Mouse (Mus musculus): ENCODE measurements around the gene Mmd. TPM values are rescaled to one million over a fixed set of nuclear protein-coding genes. Genes with fewer than 3 reads are reported as not detected.
"Not testable (repeated sequence)": the region's sequence is repeated elsewhere in the genome, so short reads cannot be mapped to it uniquely, and the experiment has no call there.

The Mmd gene
- polyA plus RNA-seq, 1 experiment from 2014 or later, result 44.5 TPM

DNA sequence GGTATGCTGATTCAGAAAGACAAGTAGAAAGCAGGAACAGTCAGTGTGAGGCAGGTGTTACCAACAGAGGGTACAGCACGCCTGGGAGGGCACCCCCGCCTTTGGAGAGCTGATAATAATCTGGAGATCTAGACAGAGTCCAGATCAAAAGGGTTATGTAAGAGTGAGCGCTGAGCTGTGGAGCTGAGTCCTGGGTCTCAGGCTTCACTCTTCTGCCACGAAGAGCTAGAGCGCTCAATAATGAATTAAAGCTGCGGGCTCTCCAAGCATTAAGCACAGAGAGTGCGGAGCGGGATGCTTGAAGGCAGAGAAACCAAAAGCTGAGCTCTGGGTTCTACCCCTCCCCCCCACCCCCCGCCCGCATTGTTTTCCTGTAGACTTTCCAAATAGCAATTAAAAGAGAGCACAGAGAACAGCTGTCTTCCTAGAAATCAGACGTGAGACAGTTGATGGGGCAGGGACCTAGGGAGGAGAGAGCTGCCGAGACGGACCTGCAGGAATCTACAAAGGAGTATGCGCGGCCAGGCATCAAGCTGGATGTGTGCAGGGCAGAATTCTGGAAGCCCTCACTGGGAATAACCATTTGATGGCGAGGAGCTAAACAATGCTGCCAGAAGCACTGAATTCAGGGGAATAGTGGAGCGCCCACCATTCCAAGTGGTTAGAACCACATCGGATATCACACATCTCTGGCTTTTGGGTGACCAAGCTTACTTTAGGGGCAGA lies 20.3 kb downstream of the Mmd start:
- Histone ChIP-seq H3K36me3 (peaks cover 29% of the 10 kb centered on the region), H3K9ac (no peak overlapping the region)
- ATAC-seq (ENCODE audit: insufficient number of reproducible peaks, insufficient read depth, low FRiP score, low TSS enrichment), result 0 out of 2 replicates have a peak, but pooled peaks have one; percentile 36

DNA sequence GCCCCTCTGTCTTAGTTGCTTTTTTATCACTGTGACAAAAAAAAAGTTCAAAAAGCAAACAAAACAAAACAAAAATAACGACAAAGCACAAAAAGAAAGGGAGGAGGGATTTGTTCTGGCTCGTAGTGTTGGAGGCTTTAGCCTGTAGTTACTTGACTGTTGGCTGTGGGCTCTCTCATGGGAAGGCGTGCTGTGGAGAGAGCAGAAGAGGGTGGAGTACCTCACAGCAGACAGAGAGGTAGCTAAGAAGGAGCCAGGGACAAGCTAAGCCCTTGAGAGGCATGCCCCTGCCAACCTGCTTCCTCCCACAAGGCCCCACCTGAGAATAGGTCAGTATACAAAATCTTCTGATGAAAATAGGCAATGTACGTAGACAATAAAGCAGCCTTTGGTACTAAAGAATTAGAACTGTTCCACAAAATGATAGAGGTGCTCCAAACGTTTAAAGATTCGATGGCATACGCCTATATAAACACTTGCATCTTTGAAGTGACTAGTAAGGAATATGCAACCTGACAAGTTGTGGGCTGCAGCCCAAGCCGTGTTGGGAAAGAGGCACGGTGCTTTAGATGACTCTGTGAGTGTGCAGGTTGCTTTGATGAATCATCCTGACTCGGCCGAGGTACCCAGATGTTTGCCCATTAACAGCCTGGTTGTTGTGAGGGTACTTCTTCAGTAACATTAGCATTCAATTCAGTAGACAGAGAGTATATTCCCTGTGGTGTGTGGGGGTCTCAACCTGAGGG lies 21.0 kb downstream of the Mmd start:
- 86% methylated on average over 11 of the region's 11 CpGs for WGBS
- peaks cover 11% of the 10 kb centered on the region for H3K4me1 ChIP-seq
- no peak overlapping the region for H3K27ac ChIP-seq

More for the DNA sequence above, 20.3 kb downstream of the Mmd start:
- Histone ChIP-seq H3K9me3 (no peaks in the 10 kb centered on the region), H3K4me2 (replicated peaks) (no peak overlapping the region), H3K27me3 (no peaks in the 10 kb centered on the region), H3K27ac (no peak overlapping the region), H3K4me1 (peaks cover 11% of the 10 kb centered on the region), H3K4me3 (no peak overlapping the region)
- 39% methylated on average over 18 of the region's 18 CpGs for WGBS

DNA sequence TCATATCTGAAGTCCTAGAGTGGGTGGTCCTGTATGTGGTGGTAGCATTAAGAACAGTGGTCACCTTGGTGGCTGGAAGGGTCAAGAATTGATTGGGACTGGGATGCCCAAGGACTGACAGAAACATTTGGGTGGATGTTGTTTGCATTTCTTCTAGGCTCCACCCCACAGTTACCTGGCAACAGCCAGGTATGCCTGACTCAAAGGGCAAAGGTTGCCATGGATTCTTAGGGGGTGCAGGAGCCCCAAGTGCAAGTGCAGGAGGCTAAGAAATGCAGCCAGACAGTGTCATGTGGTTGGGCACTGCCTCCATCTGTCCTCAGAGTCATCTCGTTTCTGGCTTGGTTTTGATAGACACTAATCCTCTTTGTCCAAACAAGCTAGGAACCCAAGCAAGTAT lies 24.9 kb downstream of the Mmd start:
- H3K4me1 ChIP-seq, result peaks cover 4% of the 10 kb centered on the region; the same call in 1 of the 2 replicates
- no peak overlapping the region for H3K4me3 ChIP-seq
- H3K9ac ChIP-seq, result no peak overlapping the region
- H3K27ac ChIP-seq, result no peak overlapping the region
- WGBS, result 40% methylated on average over 1 of the region's 1 CpGs
- H3K4me2 ChIP-seq (replicated peaks), result no peak overlapping the region
- peaks cover 30% of the 10 kb centered on the region for H3K36me3 ChIP-seq
- no peaks in the 10 kb centered on the region for H3K9me3 ChIP-seq
- ATAC-seq (ENCODE audit: insufficient number of reproducible peaks, insufficient read depth, low FRiP score, low TSS enrichment), result no peak
- no peaks in the 10 kb centered on the region for H3K27me3 ChIP-seq

More for the DNA sequence above, 21.0 kb downstream of the Mmd start:
- Histone ChIP-seq H3K9ac (no peak overlapping the region), H3K36me3 (peaks cover 30% of the 10 kb centered on the region), H3K4me3 (no peak overlapping the region), H3K4me2 (replicated peaks) (no peak overlapping the region), H3K9me3 (no peaks in the 10 kb centered on the region), H3K27me3 (no peaks in the 10 kb centered on the region)
- ATAC-seq (ENCODE audit: insufficient number of reproducible peaks, insufficient read depth, low FRiP score, low TSS enrichment), result no peak

DNA sequence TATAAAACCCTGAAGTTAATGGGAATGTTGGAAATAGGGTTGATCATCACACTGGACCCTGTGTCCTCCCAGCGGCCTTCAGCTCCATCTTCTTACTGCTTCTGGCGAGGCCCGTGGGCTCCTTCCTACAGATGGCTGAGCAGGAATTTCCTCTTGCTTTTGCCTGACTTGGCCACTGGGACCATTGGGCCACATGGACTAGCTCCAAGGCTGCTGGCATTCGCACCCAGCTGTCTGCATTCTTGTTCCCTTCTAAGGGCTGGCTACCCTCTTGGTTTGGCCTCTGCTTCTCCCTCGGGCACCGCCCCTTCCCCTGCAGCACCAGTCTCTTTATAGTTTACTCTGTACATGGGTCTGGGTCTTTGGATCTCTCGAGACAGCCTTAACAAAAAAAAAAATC lies 26.4 kb downstream of the Mmd start:
- 85% methylated on average over 7 of the region's 7 CpGs for WGBS
- Histone ChIP-seq H3K27ac (no peak overlapping the region), H3K9me3 (no peaks in the 10 kb centered on the region), H3K36me3 (peaks cover 28% of the 10 kb centered on the region), H3K27me3 (no peaks in the 10 kb centered on the region), H3K4me1 (no peaks in the 10 kb centered on the region), H3K4me3 (no peak overlapping the region), H3K4me2 (replicated peaks) (no peak overlapping the region), H3K9ac (no peak overlapping the region)
- no peak for ATAC-seq (ENCODE audit: insufficient number of reproducible peaks, insufficient read depth, low FRiP score, low TSS enrichment)

DNA sequence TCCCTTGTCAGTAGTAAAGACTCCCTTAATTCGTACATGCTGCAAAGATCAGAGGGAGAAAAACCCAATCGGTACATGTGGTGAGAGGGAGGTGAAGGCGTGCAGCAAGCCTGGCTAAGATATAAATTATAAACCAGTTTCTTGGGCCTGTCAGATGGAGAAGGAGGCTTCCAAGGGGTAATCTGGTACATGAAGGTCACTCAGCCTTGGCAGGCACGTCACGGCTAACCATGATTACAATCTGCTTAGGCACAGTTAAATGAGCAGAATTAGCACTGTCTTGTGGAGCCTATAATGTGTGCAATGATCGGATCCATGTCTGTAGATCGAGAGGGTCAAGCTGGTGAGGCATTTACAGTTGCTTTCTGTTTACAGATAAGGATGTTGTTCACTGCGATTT lies 26.9 kb downstream of the Mmd start:
- no peak overlapping the region for H3K4me2 ChIP-seq (replicated peaks)
- H3K9me3 ChIP-seq, result no peaks in the 10 kb centered on the region
- ATAC-seq (ENCODE audit: insufficient number of reproducible peaks, insufficient read depth, low FRiP score, low TSS enrichment), result no peak
- no peak overlapping the region for H3K4me3 ChIP-seq
- H3K27ac ChIP-seq, result no peak overlapping the region
- H3K4me1 ChIP-seq, result no peaks in the 10 kb centered on the region
- WGBS, result 88% methylated on average over 8 of the region's 8 CpGs
- no peak overlapping the region for H3K9ac ChIP-seq
- H3K36me3 ChIP-seq, result peaks cover 24% of the 10 kb centered on the region
- H3K27me3 ChIP-seq, result no peaks in the 10 kb centered on the region

DNA sequence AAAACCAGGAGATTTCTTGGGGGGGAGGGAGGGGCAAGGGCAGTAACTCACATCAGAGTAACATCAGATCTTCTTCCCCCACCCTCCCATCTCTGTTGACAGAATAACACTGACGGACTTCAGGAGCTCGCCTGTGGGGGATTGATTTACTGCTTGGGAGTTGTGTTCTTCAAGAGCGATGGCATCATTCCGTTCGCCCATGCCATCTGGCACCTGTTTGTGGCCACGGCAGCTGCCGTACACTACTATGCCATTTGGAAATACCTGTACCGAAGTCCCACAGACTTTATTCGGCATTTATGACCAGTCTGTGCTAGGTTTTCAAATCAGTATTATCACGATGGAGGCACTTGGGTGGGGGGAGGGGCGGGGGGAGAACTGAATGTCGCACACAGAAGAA lies 27.3 kb downstream of the Mmd start:
- Histone ChIP-seq H3K4me2 (replicated peaks) (no peak overlapping the region), H3K27me3 (no peaks in the 10 kb centered on the region), H3K9ac (no peak overlapping the region), H3K9me3 (no peaks in the 10 kb centered on the region), H3K4me3 (no peak overlapping the region), H3K27ac (no peak overlapping the region), H3K4me1 (no peaks in the 10 kb centered on the region), H3K36me3 (peaks cover 21% of the 10 kb centered on the region)
- WGBS, result 91% methylated on average over 12 of the region's 12 CpGs
- no peak for ATAC-seq (ENCODE audit: insufficient number of reproducible peaks, insufficient read depth, low FRiP score, low TSS enrichment)

DNA sequence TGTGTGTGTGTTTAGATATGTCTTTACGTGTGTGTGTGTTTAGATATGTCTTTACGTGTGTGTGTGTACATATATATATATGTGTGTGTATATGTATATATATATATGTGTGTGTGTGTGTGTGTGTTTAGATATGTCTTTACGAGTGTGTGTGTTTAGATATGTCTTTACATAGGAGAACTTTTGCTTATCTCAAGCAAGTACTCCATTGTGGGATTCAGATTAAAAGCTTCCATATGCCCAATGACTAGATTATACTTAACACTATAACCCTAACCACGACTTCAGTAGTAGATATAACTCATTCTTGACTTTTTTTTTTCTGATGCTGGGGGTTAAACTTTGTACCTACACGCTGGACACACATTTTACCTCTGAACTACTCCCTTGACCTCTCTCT lies 30.8 kb downstream of the Mmd start:
- Histone ChIP-seq H3K4me2 (replicated peaks) (no peak overlapping the region), H3K4me3 (no peak overlapping the region), H3K36me3 (peaks cover 5% of the 10 kb centered on the region), H3K27ac (no peak overlapping the region), H3K9me3 (no peaks in the 10 kb centered on the region), H3K9ac (no peak overlapping the region), H3K4me1 (no peaks in the 10 kb centered on the region), H3K27me3 (no peaks in the 10 kb centered on the region)
- 85% methylated on average over 5 of the region's 5 CpGs for WGBS
- no peak for ATAC-seq (ENCODE audit: insufficient number of reproducible peaks, insufficient read depth, low FRiP score, low TSS enrichment)

DNA sequence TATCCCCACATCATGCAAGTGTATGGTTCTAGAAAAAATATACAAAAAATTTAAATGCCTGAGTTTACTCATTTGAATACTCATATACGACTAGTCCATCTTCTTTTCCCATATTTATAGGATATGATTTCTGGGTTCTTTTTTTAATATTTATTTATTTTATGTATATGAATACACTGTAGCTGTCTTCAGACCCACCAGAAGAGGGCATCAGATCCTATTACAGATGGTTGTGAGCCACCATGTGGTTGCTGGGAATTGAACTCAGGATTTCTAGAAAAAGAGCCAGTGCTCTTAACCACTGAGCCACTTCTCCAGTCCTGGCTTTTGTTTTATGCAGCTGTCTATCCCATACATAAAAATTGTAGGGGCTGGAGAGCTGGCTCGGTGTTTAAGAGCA lies 32.7 kb downstream of the Mmd start:
- H3K36me3 ChIP-seq; H3K9me3 ChIP-seq; H3K4me2 ChIP-seq (replicated peaks); H3K9ac ChIP-seq; H3K27ac ChIP-seq; H3K4me1 ChIP-seq; H3K27me3 ChIP-seq; ATAC-seq (ENCODE audit: insufficient number of reproducible peaks, insufficient read depth, low FRiP score, low TSS enrichment); H3K4me3 ChIP-seq: not testable (repeated sequence)
- WGBS, result 82% methylated on average over 2 of the region's 2 CpGs

DNA sequence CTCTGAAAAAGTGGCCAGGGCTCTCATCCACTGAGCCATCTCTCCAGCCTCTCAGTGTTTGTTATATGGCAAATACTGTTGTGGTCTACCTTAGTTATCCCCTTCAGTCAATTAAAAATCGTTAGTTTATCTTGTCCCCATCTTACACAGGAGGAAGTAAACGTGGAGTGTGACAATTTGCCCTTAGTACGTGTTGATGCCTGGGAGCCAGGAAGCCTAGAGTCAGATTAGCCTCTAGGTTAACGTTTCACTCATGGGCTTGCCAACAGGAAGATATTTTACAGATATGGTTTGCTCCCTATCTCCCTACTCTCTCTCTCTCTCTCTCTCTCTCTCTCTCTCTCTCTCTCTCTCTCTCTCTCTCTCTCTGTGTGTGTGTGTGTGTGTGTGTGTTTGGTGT lies 33.9 kb downstream of the Mmd start:
- Histone ChIP-seq H3K4me3 (no peak overlapping the region), H3K36me3 (no peaks in the 10 kb centered on the region), H3K9me3 (no peaks in the 10 kb centered on the region), H3K27me3 (no peaks in the 10 kb centered on the region), H3K9ac (no peak overlapping the region), H3K4me2 (replicated peaks) (no peak overlapping the region), H3K4me1 (no peaks in the 10 kb centered on the region), H3K27ac (no peak overlapping the region)
- 48% methylated on average over 4 of the region's 4 CpGs for WGBS
- ATAC-seq (ENCODE audit: insufficient number of reproducible peaks, insufficient read depth, low FRiP score, low TSS enrichment), result no peak

DNA sequence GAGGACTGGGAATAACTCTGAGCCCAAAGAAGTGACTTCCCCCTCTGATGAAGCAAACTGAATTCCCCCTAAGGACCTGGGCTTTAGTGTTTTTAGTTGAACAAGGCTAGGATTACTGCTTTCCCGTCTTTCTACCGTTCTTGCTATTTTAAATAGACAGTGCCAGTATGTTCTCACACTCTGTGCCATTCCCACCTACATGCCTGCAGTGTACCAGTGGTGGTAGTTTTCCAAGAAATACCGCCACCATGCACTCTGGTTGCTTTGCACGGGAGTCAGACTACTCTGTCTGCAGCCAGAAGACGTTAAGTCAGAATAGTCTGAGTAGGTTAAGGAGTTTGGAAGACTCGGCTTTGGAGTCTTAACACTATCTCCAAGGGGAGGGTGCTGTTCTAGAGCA lies 34.3 kb downstream of the Mmd start:
- 72% methylated on average over 6 of the region's 6 CpGs for WGBS
- Histone ChIP-seq H3K9me3 (no peaks in the 10 kb centered on the region), H3K4me3 (no peak overlapping the region), H3K4me1 (no peaks in the 10 kb centered on the region), H3K36me3 (no peaks in the 10 kb centered on the region), H3K9ac (no peak overlapping the region), H3K27me3 (no peaks in the 10 kb centered on the region), H3K4me2 (replicated peaks) (no peak overlapping the region), H3K27ac (no peak overlapping the region)
- no peak for ATAC-seq (ENCODE audit: insufficient number of reproducible peaks, insufficient read depth, low FRiP score, low TSS enrichment)

DNA sequence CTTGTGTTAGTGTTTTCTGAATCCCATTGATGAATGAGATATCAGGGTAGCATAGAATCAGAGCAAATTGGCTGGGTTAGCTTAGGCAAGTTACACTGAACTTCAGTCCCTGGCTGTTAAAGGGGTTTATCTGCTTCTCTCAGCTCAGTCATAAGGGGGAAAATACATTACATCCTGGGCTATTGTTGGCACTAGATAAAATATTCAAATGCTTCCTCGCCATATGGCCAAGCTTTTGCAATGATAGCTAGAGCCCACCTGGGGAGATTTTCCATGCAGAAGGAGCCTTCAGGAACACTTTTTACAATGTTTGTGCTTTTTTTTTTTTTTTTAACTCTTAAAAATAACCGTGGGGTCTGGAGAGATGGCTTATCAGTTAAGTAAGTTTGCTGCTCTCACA lies 34.8 kb downstream of the Mmd start:
- Histone ChIP-seq H3K27ac (no peak overlapping the region), H3K9me3 (no peaks in the 10 kb centered on the region), H3K4me3 (no peak overlapping the region), H3K9ac (no peak overlapping the region), H3K4me2 (replicated peaks) (no peak overlapping the region), H3K36me3 (no peaks in the 10 kb centered on the region), H3K27me3 (no peaks in the 10 kb centered on the region), H3K4me1 (no peaks in the 10 kb centered on the region)
- no peak for ATAC-seq (ENCODE audit: insufficient number of reproducible peaks, insufficient read depth, low FRiP score, low TSS enrichment)
- WGBS, result 73% methylated on average over 2 of the region's 2 CpGs

DNA sequence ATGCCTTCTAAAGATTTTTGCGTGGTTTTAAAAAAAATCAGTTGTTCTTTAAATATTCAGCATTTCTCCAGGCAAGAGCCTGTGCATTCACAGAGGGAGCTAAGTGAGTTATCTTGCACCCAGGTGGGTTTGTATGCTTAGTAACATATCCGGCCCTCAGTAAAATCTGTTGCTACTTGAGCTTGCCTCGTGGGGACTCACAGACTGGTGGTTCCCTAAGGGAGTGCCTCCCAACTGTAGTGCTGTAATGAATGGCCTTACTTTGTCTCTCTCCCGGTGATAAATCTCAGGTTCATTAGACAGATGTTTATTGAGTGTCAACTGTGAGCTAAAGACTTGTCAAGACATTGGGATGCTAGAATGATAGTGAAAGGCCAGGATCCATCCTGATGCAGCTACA lies 35.4 kb downstream of the Mmd start:
- Histone ChIP-seq H3K4me1 (no peaks in the 10 kb centered on the region), H3K27me3 (no peaks in the 10 kb centered on the region), H3K9me3 (no peaks in the 10 kb centered on the region), H3K27ac (no peak overlapping the region), H3K9ac (no peak overlapping the region), H3K4me3 (no peak overlapping the region), H3K36me3 (no peaks in the 10 kb centered on the region), H3K4me2 (replicated peaks) (no peak overlapping the region)
- 58% methylated on average over 4 of the region's 4 CpGs for WGBS
- ATAC-seq (ENCODE audit: insufficient number of reproducible peaks, insufficient read depth, low FRiP score, low TSS enrichment), result no peak
